Mouse (Mus musculus) C2C12 (cell line): ENCODE results near the gene Ccdc142. TPM values are rescaled to one million over a fixed set of nuclear protein-coding genes. Genes with fewer than 3 reads are reported as not detected.

Experiments
- H3K27me3 ChIP-seq: one replicate; pipeline ENCODE4 v1.6.1; 2011; ENCODE audit not compliant: control insufficient read depth, insufficient read depth, insufficient read length
- H3K36me3 ChIP-seq: one replicate; pipeline ENCODE4 v1.6.1; 2011; ENCODE audit not compliant: control insufficient read depth, insufficient read depth
- H3K4me3 ChIP-seq: one replicate; pipeline ENCODE4 v1.5.1; 2011; ENCODE audit warnings: mild to moderate bottlenecking, control low read depth; ENCODE audit not compliant: poor library complexity, insufficient read depth, severe bottlenecking
- H3K79me2 ChIP-seq: one replicate; pipeline ENCODE4 v1.6.1; 2011; ENCODE audit not compliant: control insufficient read depth, insufficient read depth
- H3K79me3 ChIP-seq: one replicate; pipeline ENCODE4 v1.6.1; 2011; ENCODE audit warnings: low read depth, control low read depth
- H3ac ChIP-seq: one replicate; pipeline ENCODE3; 2011; ENCODE audit warnings: low read depth; ENCODE audit not compliant: control insufficient read depth, insufficient read length
- CEBPB ChIP-seq: IDR thresholded peaks from one replicate; pipeline ENCODE4 v1.6.1; 2011; ENCODE audit warnings: low read depth, mild to moderate bottlenecking, control low read depth, moderate library complexity
- CTCF ChIP-seq: IDR thresholded peaks from one replicate; pipeline ENCODE4 v1.5.1; 2011; ENCODE audit not compliant: control insufficient read depth, insufficient read depth, insufficient read length
- FOSL1 ChIP-seq: IDR thresholded peaks from one replicate; pipeline ENCODE4 v1.8.0; 2011; ENCODE audit warnings: mild to moderate bottlenecking, low read length; ENCODE audit not compliant: poor library complexity, insufficient read depth, severe bottlenecking
- MAX ChIP-seq: IDR thresholded peaks from one replicate; pipeline ENCODE4 v1.6.1; 2011; ENCODE audit warnings: mild to moderate bottlenecking, control low read depth
- MYOD1 ChIP-seq: IDR thresholded peaks from one replicate; pipeline ENCODE4 v1.6.1; 2011; ENCODE audit warnings: low read depth; ENCODE audit not compliant: control insufficient read depth, insufficient read length
- MYOG ChIP-seq: IDR thresholded peaks from one replicate; pipeline ENCODE4 v1.6.1; 2011; ENCODE audit not compliant: control insufficient read depth, insufficient read length; ENCODE audit errors: extremely low read depth
- USF1 ChIP-seq: IDR thresholded peaks from one replicate; pipeline ENCODE4 v1.6.1; 2011; ENCODE audit warnings: low read depth, mild to moderate bottlenecking, control low read depth, moderate library complexity
- long read RNA-seq, 2 experiments: library from polyadenylated mRNA; unstranded; transcript quantifications; one replicate each; pipeline ENCODE4 v2.0.0; 2019 to 2020
- polyA plus RNA-seq: library from polyadenylated mRNA; unstranded; fragments of >200 nt; fragmentation: generic; extraction: Trizol; gene quantifications from one replicate; pipeline ENCODE4 v1.2.1, GENCODE M21; 2012; ENCODE audit warnings: missing spikeins

The Ccdc142 gene
- polyA plus RNA-seq = 0.75 TPM
- long read RNA-seq, experiment 1 = 0 reads
- long read RNA-seq, experiment 2, partial matches to known transcripts = 0 of 1 reads
- long read RNA-seq, experiment 2, other reads (novel, unspliced or antisense) = 1 of 1 reads

DNA sequence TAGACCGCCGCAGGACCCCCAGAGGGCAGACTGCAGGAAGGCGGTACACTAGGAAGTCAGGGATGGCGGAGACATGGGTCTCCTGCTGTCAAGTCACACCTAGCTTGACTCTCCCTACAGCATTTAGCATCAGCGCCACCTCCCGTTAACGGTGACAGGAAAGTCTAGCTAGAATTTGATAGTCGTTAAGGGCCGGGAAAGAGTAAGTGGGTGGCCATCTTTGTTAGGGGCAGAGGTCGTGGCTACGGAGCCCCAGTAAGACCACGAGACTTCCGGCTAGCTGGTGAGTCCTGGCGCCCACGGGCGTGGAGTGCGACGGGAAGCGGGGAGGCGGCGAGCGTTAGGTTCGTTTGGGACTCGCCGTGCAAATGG lies at the start of gene Ccdc142, which contains the start of gene Gm42688:
Gene Ccdc142, plus strand, starts transcription at position 286 of the 372 bp plus-strand sequence.
Gene Gm42688, plus strand, starts transcription at position 302 of the 372 bp plus-strand sequence.
- no peaks in the 10 kb centered on the region for H3K36me3 ChIP-seq
- H3K4me3 ChIP-seq = peak within 1 kb of the TSS; percentile 51
- H3ac ChIP-seq = peak within 1 kb of the TSS; percentile 90
- no peaks in the 10 kb centered on the region for H3K27me3 ChIP-seq
- TF ChIP-seq MYOG = no peak
- TF ChIP-seq MYOD1 = no peak
- no peak for TF ChIP-seq CEBPB
- no peak for TF ChIP-seq FOSL1
- peak; percentile 49 for TF ChIP-seq USF1
- no peak for TF ChIP-seq MAX
- peak; percentile 9 for TF ChIP-seq CTCF
- H3K79me3 ChIP-seq = no peaks in the 10 kb centered on the region
- H3K79me2 ChIP-seq = no peaks in the 10 kb centered on the region

DNA sequence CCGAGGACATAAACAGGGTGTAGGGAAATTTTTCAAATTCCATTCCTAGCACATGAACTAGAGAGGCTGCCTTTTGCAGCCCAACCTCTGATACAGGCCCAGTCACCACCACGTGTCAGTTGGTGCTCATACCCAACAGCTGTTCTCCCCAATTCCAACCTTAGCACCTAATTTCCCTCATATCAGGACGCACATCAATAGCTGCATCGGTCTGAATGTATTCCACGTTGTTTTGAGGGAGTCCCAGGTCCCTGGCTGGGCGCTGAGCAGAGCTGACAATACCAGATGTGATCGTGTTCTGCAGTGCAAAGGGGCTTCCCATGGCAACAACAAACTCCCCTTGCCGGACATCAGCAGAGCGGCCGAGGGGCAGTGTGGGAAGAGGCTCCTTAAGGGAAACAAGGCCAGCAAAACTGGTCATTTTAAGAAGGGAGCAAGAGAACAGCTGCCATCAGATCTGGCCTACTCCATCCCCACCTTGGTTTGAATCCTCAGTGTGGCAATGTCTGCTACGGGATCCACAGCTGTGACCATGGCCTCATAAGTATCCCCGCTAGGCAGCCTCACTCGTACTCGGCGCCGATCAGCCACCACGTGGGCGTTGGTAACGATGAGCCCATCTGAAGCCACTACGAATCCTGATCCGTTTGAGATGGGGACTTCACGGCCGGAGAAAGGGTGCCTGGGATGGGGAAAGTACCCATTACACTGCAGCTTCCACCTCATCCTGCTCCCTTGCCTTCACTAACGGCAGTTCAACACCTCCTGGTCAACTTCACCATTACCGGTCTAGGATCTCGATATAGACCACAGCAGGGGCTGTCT lies 48.1 kb upstream of the Ccdc142 start:
- Histone ChIP-seq H3K27me3 (no peaks in the 10 kb centered on the region), H3K79me3 (peaks cover 41% of the 10 kb centered on the region), H3K4me3 (peak overlapping the region; percentile 99), H3K36me3 (peaks cover 48% of the 10 kb centered on the region), H3K79me2 (peaks cover 62% of the 10 kb centered on the region), H3ac (peak overlapping the region; percentile 92)
- TF ChIP-seq CTCF (no peak), CEBPB (no peak), FOSL1 (no peak), MYOD1 (peak; percentile 71), MYOG (no peak), USF1 (peak; percentile 74), MAX (peak; percentile 94)

DNA sequence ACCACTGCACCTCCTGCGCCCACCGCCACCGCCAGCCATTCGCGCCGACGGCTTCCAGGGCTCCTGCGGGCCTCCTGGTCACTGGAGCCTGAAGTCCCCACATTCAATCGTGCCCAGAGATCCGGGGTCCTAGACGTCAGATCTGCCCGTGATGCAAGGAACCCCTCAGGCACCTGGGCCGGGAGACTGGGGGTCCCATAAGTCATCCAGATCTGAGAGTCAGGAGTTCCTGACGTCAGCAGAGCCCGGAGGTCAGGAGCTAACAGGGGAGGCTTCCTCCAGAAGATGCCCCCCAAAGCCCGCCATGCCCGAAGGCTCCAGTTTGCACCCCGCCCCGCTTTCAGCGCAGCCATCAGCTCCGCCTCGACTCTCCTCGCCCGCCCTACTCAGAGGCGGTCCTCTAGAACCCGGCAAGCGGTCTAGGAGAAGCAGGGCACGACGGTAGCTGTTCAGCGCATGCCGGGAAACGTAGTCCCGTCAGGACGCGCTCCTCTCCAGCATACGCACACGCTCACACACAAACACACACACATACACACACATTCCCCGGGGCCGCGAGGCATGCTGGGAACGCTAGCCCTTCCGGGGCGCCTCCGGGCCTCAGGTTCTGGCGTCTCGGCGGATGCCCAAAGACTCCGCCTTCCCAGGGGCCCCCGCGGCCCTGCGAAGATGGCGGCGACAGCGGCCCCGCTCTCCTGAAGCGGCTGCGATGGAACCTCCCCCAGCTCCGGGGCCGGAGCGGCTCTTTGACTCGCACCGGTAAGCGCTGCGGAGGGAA lies 47.1 kb upstream of the Ccdc142 start, which contains the start of gene Aup1:
Gene Aup1, plus strand, starts transcription at position 448 of the 778 bp plus-strand sequence.
- Histone ChIP-seq H3ac (peak within 1 kb of the TSS; percentile 97), H3K36me3 (peaks cover 48% of the 10 kb centered on the region), H3K27me3 (no peaks in the 10 kb centered on the region), H3K79me2 (peaks cover 62% of the 10 kb centered on the region), H3K79me3 (peaks cover 41% of the 10 kb centered on the region), H3K4me3 (peak within 1 kb of the TSS; percentile 99)
- TF ChIP-seq MAX = peak; percentile 94
- TF ChIP-seq FOSL1 = no peak
- no peak for TF ChIP-seq CEBPB
- TF ChIP-seq MYOD1 = no peak

GRCm38 (mm10) chr6:83054871-83055431 lies 46.5 kb upstream of the Ccdc142 start, which contains the start of gene Htra2:
Gene Htra2, minus strand, starts transcription at chr6:83055273.
- H3K36me3 ChIP-seq = peaks cover 48% of the 10 kb centered on the region
- TF ChIP-seq MAX (no peak), CEBPB (no peak), CTCF (peak; percentile 47)
- H3K27me3 ChIP-seq = no peaks in the 10 kb centered on the region
- peaks cover 62% of the 10 kb centered on the region for H3K79me2 ChIP-seq
- H3K4me3 ChIP-seq = peak within 1 kb of the TSS; percentile 99
- H3ac ChIP-seq = peak within 1 kb of the TSS; percentile 97
- peaks cover 41% of the 10 kb centered on the region for H3K79me3 ChIP-seq

DNA sequence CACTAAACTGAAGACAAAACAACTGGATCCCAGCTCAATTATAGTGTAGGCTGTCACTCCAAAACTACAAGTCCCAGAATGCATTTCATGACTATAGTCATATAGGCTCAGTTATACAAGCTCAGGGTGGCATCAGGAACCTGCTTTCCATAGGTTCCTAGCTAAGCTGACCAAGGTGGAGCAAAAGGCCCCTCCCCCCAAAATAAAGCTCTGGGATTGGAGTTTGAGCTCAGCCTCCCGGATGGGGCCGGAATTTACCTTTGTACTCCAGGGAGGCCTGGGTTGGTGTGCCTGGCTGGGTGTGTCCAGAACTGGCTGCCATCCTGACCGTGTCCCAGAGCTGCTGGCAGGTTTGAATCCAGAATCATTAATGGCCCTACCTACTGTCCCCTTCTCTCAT lies 43.6 kb upstream of the Ccdc142 start, which contains the start of gene Dqx1:
Gene Dqx1, plus strand, starts transcription at position 55 of the 400 bp plus-strand sequence.
- H3K4me3 ChIP-seq = no peak within 1 kb of the TSS
- H3ac ChIP-seq = no peak within 1 kb of the TSS
- H3K79me3 ChIP-seq = peaks cover 31% of the 10 kb centered on the region
- no peak for TF ChIP-seq MAX
- no peak for TF ChIP-seq USF1
- no peak for TF ChIP-seq MYOD1
- no peak for TF ChIP-seq FOSL1
- TF ChIP-seq CEBPB = no peak
- no peak for TF ChIP-seq CTCF
- TF ChIP-seq MYOG = no peak
- peaks cover 5% of the 10 kb centered on the region for H3K27me3 ChIP-seq
- peaks cover 41% of the 10 kb centered on the region for H3K79me2 ChIP-seq
- peaks cover 29% of the 10 kb centered on the region for H3K36me3 ChIP-seq
